Mouse (Mus musculus): ENCODE measurements around the gene Mta2.

DNA sequence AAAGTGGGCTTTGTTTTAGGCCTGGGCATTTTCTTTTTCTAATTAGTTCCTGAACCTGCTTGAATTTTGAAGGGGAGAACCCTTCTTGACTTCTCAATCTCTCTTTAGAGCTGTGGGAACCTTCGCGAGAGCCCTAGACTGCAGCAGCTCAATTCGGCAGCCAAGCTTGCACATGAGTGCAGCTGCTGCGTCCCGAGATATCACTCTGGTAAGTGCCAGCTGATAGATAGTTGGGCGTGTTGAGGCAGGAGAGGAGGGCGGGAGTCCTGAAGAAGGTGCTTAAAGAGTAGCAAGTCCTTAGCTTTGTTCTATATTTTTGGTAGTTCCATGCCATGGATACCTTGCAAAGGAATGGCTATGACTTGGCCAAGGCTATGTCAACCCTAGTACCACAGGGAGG, 5.3 kb downstream of the Mta2 start:
- TF ChIP-seq CTCF (IDR thresholded peaks at IDR 0.05; ENCODE audit: low read depth, low read length) (no peak), GATA2 (IDR thresholded peaks at IDR 0.05; ENCODE audit: borderline replicate concordance, low read depth, low read length) (no peak)
